Mouse (Mus musculus) kidney, embryonic 15.5 days (tissue): ENCODE measurements around the gene Slfn8. TPM values are rescaled to one million over a fixed set of nuclear protein-coding genes. Genes with fewer than 3 reads are reported as not detected.
"Not testable (repeated sequence)": the region's sequence is repeated elsewhere in the genome, so short reads cannot be mapped to it uniquely, and the experiment has no call there.

Source experiments
- ATAC-seq: fragments of 200-750 bp; cut with Nextera tagmentation; replicated peaks from 2 replicates; pipeline ENCODE4 v1.8.0; 2017; ENCODE audit warnings: moderate TSS enrichment; ENCODE audit not compliant: low FRiP score
- H3K27ac ChIP-seq: fragments of 300-500 bp; sonication (generic); 2 replicates; pipeline ENCODE4 v1.5.1; 2015; ENCODE audit warnings: mild to moderate bottlenecking, inconsistent platforms
- H3K27me3 ChIP-seq: fragments of 300-500 bp; sonication (generic); 2 replicates; pipeline ENCODE4 v1.6.1; 2015; ENCODE audit warnings: inconsistent platforms
- H3K36me3 ChIP-seq: fragments of 300-500 bp; sonication (generic); 2 replicates; pipeline ENCODE4 v1.6.1; 2015; ENCODE audit warnings: inconsistent platforms
- H3K4me1 ChIP-seq: fragments of 300-500 bp; sonication (generic); 2 replicates; pipeline ENCODE4 v1.6.1; 2015; ENCODE audit warnings: inconsistent platforms
- H3K4me2 ChIP-seq: fragments of 300-500 bp; sonication (generic); 2 replicates; pipeline ENCODE4 v1.6.1; 2015; ENCODE audit warnings: moderate library complexity, mild to moderate bottlenecking, inconsistent platforms
- H3K4me3 ChIP-seq: fragments of 300-500 bp; sonication (generic); replicated peaks from 2 replicates; pipeline ENCODE4 v1.5.1; 2015; ENCODE audit warnings: mild to moderate bottlenecking, inconsistent platforms
- H3K9ac ChIP-seq: fragments of 300-500 bp; sonication (generic); 2 replicates; pipeline ENCODE4 v1.6.1; 2015; ENCODE audit warnings: mild to moderate bottlenecking, inconsistent platforms
- H3K9me3 ChIP-seq: fragments of 300-500 bp; sonication (generic); replicated peaks from 2 replicates; pipeline ENCODE4 v1.6.1; 2016; ENCODE audit warnings: inconsistent platforms
- WGBS: fragments of 180-500 bp; shearing (Covaris S2); methylation state at CpG from one replicate; pipeline ENCODE4 v1.1.7; 2015; ENCODE audit warnings: mixed read lengths; 5-methylcytosine and 5-hydroxymethylcytosine counted together
- polyA plus RNA-seq: library from polyadenylated mRNA; unstranded; fragments of >200 nt; fragmentation: Nextera tagmentation; extraction: Ambion mirVana; gene quantifications from 2 replicates; pipeline ENCODE4 v1.2.1, GENCODE M21; 2015

The Slfn8 gene
- polyA plus RNA-seq, 1 experiment from 2014 or later: 0.58 TPM

DNA sequence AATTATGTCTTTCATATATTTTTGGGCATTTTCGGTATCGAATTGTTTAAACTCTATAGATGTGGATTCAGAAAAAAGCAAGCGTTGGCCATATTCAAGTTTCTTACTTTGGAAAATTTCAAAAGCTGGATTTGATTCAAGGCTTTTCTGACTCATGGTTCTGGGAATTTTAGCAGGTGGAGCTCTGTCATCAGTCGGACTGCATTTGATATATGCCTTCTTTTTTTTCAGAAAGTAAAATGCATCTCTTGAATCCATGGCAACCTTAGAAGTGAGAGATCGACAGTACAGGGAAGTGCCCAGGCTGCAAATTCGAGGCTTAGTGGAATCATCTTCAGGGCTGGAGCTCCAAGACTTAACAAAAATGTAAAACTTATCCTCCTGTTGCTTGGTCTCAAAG, 33.0 kb downstream of the Slfn8 start:
- Histone ChIP-seq H3K4me3 (no peak overlapping the region), H3K27me3 (no peaks in the 10 kb centered on the region), H3K9me3 (no peaks in the 10 kb centered on the region), H3K9ac (no peak overlapping the region), H3K4me2 (no peak overlapping the region), H3K36me3 (peaks cover 23% of the 10 kb centered on the region), H3K27ac (no peak overlapping the region), H3K4me1 (peaks cover 22% of the 10 kb centered on the region)
- whole genome bisulfite sequencing: 89% methylated on average over 6 of the region's 6 CpGs
- ATAC-seq: no peak

GRCm38 (mm10) chr11:82983193-82983592, 37.4 kb downstream of the Slfn8 start:
- no peak for ATAC-seq

GRCm38 (mm10) chr11:82982409-82982808, 38.2 kb downstream of the Slfn8 start:
- ATAC-seq, H3K27ac ChIP-seq, H3K27me3 ChIP-seq, H3K4me3 ChIP-seq, H3K4me2 ChIP-seq, H3K4me1 ChIP-seq, H3K9me3 ChIP-seq, H3K9ac ChIP-seq: not testable (repeated sequence)
- WGBS: 96% methylated on average over 2 of the region's 2 CpGs
- H3K36me3 ChIP-seq: peaks cover 49% of the 10 kb centered on the region

More at GRCm38 (mm10) chr11:82983193-82983592, 37.4 kb downstream of the Slfn8 start:
- no peak overlapping the region for H3K27ac ChIP-seq
- H3K36me3 ChIP-seq: peaks cover 55% of the 10 kb centered on the region
- H3K4me1 ChIP-seq: 0 out of 2 replicates have a peak, but pooled peaks cover 3% of the 10 kb centered on the region
- H3K4me3 ChIP-seq: no peak overlapping the region
- H3K4me2 ChIP-seq: no peak overlapping the region
- no peaks in the 10 kb centered on the region for H3K9me3 ChIP-seq
- no peaks in the 10 kb centered on the region for H3K27me3 ChIP-seq
- WGBS: 83% methylated on average over 17 of the region's 17 CpGs
- no peak overlapping the region for H3K9ac ChIP-seq

GRCm38 (mm10) chr11:82973916-82974315, 46.7 kb downstream of the Slfn8 start:
- Histone ChIP-seq H3K9me3 (no peaks in the 10 kb centered on the region), H3K9ac (no peak overlapping the region), H3K27me3 (no peaks in the 10 kb centered on the region), H3K36me3 (no peaks in the 10 kb centered on the region), H3K4me3 (no peak overlapping the region), H3K4me1 (peaks cover 13% of the 10 kb centered on the region), H3K27ac (no peak overlapping the region), H3K4me2 (no peak overlapping the region)
- no peak for ATAC-seq
- 30% methylated on average over 5 of the region's 5 CpGs for WGBS

DNA sequence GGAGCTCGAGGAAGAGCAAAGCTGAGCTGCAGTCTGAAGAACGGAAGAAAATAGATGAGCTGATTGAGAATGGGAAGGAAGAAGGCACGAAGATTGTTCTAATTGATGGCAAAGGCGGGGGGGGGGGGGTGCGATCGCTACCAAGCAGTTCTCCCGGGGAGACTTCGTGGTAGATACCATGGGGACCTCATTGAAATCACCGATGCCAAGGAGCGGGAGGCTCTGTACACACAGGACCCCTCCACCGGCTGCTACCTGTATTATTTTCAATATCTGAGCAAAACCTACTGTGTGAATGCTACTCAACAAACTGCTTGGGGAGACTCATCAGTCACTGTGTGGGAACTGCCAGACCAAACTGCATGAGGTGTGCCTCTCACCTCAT, 49.0 kb downstream of the Slfn8 start:
- no peaks in the 10 kb centered on the region for H3K27me3 ChIP-seq
- no peak for ATAC-seq
- H3K9ac ChIP-seq: no peak overlapping the region
- no peaks in the 10 kb centered on the region for H3K36me3 ChIP-seq
- H3K4me3 ChIP-seq: no peak overlapping the region
- WGBS: 76% methylated on average over 11 of the region's 11 CpGs
- peak overlapping the region; percentile 55 for H3K4me2 ChIP-seq
- no peaks in the 10 kb centered on the region for H3K9me3 ChIP-seq
- peaks cover 13% of the 10 kb centered on the region for H3K4me1 ChIP-seq
- H3K27ac ChIP-seq: no peak overlapping the region

GRCm38 (mm10) chr11:82970712-82971589, 49.7 kb downstream of the Slfn8 start:
- 10% methylated on average over 31 of the region's 31 CpGs for WGBS
- H3K36me3 ChIP-seq: no peaks in the 10 kb centered on the region
- H3K4me3 ChIP-seq: peak overlapping the region; percentile 27
- no peaks in the 10 kb centered on the region for H3K27me3 ChIP-seq
- peak overlapping the region; percentile 4 for H3K27ac ChIP-seq
- H3K9ac ChIP-seq: 0 out of 2 replicates have a peak overlapping the region, but pooled peaks have one; percentile 8
- 0 out of 2 replicates have a peak, but pooled peaks have one; percentile 33 for ATAC-seq
- H3K4me2 ChIP-seq: peak overlapping the region; percentile 55
- H3K4me1 ChIP-seq: peaks cover 13% of the 10 kb centered on the region
- H3K9me3 ChIP-seq: no peaks in the 10 kb centered on the region

- Histone ChIP-seq H3K36me3 (no peaks in the 10 kb centered on the region), H3K4me3 (no peak overlapping the region), H3K27me3 (0 out of 2 replicates have a peak, but pooled peaks cover 11% of the 10 kb centered on the region), H3K9me3 (no peaks in the 10 kb centered on the region), H3K4me1 (no peaks in the 10 kb centered on the region), H3K27ac (no peak overlapping the region), H3K9ac (no peak overlapping the region), H3K4me2 (no peak overlapping the region)
- WGBS: 82% methylated on average over 8 of the region's 8 CpGs
- no peak for ATAC-seq
Observed at GRCm38 (mm10) chr11:82962215-82962614, 58.4 kb downstream of the Slfn8 start.

- no peak for ATAC-seq
- no peak overlapping the region for H3K4me3 ChIP-seq
- H3K4me1 ChIP-seq: no peaks in the 10 kb centered on the region
- no peak overlapping the region for H3K27ac ChIP-seq
- 57% methylated on average over 2 of the region's 2 CpGs for WGBS
- no peak overlapping the region for H3K9ac ChIP-seq
- no peaks in the 10 kb centered on the region for H3K36me3 ChIP-seq
- no peaks in the 10 kb centered on the region for H3K9me3 ChIP-seq
- 0 out of 2 replicates have a peak, but pooled peaks cover 11% of the 10 kb centered on the region for H3K27me3 ChIP-seq
- no peak overlapping the region for H3K4me2 ChIP-seq
Observed at GRCm38 (mm10) chr11:82961743-82962142, 58.9 kb downstream of the Slfn8 start.

DNA sequence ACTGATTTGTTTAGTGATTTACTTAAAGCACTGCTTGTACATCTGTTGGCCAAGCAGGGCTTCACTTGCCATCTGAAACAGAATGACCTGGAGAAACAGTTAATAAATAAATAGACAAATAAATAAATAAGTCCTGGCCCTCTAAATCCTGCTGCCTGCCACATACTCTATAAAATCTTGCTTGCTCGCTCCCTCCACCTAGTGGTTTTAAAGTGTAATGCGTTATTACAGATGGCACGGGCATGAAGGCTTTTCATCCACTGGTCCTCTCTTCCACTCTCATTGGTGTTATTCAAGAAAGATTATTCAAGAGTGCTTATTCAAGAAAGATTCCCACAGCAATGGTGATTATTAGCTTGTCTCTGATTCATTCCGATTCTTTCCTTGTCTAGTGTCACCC, 61.0 kb downstream of the Slfn8 start:
- WGBS: 14% methylated on average over 4 of the region's 4 CpGs
- no peak for ATAC-seq
- H3K4me2 ChIP-seq: no peak overlapping the region

DNA sequence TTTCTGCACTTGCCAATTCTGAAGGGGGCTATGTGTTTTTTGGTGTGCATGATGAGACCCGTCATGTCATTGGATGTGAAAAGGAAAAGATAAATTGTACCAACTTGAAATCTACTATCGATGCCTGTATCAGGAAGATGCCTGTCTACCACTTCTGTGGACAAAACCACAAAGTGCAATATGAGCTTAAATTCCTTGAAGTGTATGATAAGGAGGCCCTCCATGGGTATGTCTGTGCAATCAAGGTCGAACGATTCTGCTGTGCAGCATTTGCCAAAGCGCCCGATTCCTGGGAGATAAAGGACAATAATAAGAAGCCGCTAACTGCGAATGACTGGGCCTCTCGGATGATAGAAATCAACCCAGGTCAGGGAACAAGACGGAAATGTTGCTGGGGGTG, 63.7 kb downstream of the Slfn8 start:
- no peaks in the 10 kb centered on the region for H3K36me3 ChIP-seq
- H3K27ac ChIP-seq: no peak overlapping the region
- no peak overlapping the region for H3K9ac ChIP-seq
- H3K27me3 ChIP-seq: peaks cover 45% of the 10 kb centered on the region
- WGBS: 80% methylated on average over 10 of the region's 10 CpGs
- H3K4me1 ChIP-seq: peaks cover 4% of the 10 kb centered on the region; the same call in 1 of the 2 replicates
- ATAC-seq: no peak
- H3K9me3 ChIP-seq: no peaks in the 10 kb centered on the region
- H3K4me2 ChIP-seq: no peak overlapping the region
- H3K4me3 ChIP-seq: no peak overlapping the region

More for the DNA sequence above, 61.0 kb downstream of the Slfn8 start:
- H3K27ac ChIP-seq: no peak overlapping the region
- H3K9me3 ChIP-seq: no peaks in the 10 kb centered on the region
- H3K9ac ChIP-seq: no peak overlapping the region
- no peaks in the 10 kb centered on the region for H3K4me1 ChIP-seq
- H3K4me3 ChIP-seq: no peak overlapping the region
- H3K36me3 ChIP-seq: no peaks in the 10 kb centered on the region
- peaks cover 19% of the 10 kb centered on the region for H3K27me3 ChIP-seq

GRCm38 (mm10) chr11:82954631-82955030, 66.0 kb downstream of the Slfn8 start:
- no peaks in the 10 kb centered on the region for H3K36me3 ChIP-seq
- H3K9me3 ChIP-seq: no peaks in the 10 kb centered on the region
- H3K27ac ChIP-seq: no peak overlapping the region
- no peak for ATAC-seq
- H3K27me3 ChIP-seq: peaks cover 57% of the 10 kb centered on the region
- peaks cover 10% of the 10 kb centered on the region for H3K4me1 ChIP-seq
- H3K4me2 ChIP-seq: no peak overlapping the region
- no peak overlapping the region for H3K4me3 ChIP-seq
- whole genome bisulfite sequencing: 78% methylated on average over 6 of the region's 6 CpGs
- H3K9ac ChIP-seq: no peak overlapping the region

GRCm38 (mm10) chr11:82952612-82953542, 67.7 kb downstream of the Slfn8 start:
- peaks cover 10% of the 10 kb centered on the region for H3K4me1 ChIP-seq
- 56% methylated on average over 9 of the region's 9 CpGs for WGBS
- peak overlapping the region; percentile 51 for H3K4me2 ChIP-seq
- H3K36me3 ChIP-seq: no peaks in the 10 kb centered on the region
- no peak overlapping the region for H3K9ac ChIP-seq
- peak overlapping the region; percentile 59; the same call in 1 of the 2 replicates for H3K27ac ChIP-seq
- ATAC-seq: no peak
- no peaks in the 10 kb centered on the region for H3K9me3 ChIP-seq
- H3K27me3 ChIP-seq: peaks cover 60% of the 10 kb centered on the region
- H3K4me3 ChIP-seq: peak overlapping the region; percentile 37
